Comparison of ENCODE assay signal across 27 mouse cellular contexts in genomic region chr8:109087781-109088180, GRCm38 (mm10).
DNase-seq lines count a peak whose midpoint lies in the region; ATAC-seq and TF ChIP-seq lines count a peak whose summit lies in the region.
"Had no signal": no experiment of that assay in that cellular context is flagged by ENCODE, and none has a peak within 500 bp of the region (broad histone marks: within the 10 kb centered on the region; RNA-seq: fewer than 3 reads in every experiment).

No protein-coding gene starts in this region.

- peak; percentile 47 for ATAC-seq in Patski
- no peak for ATAC-seq in midbrain, embryonic 11.5 days (ENCODE audit: low FRiP score)
- ATAC-seq: CD4-positive, CD25-positive, alpha-beta regulatory T cell, adult 4 months; forebrain, embryonic 14.5 days; forebrain, embryonic 16.5 days had no signal

- H3K9ac ChIP-seq in midbrain, embryonic 11.5 days (ENCODE audit: low read length), result no peak overlapping the region
- H3K9ac ChIP-seq: embryonic facial prominence, embryonic 12.5 days; forebrain, embryonic 12.5 days had no signal

- CTCF ChIA-PET in Patski (lab: Charles Lee), result interaction anchor here (2.1 kb wide), 1 partner anchor 8 kb away, joined by 7 read pairs; no protein-coding TSS in a partner anchor

- no peak overlapping the region for H3K4me3 ChIP-seq in embryonic fibroblast, embryonic 13.5 days (ENCODE audit: insufficient read depth, low read length)
- H3K4me3 ChIP-seq in midbrain, embryonic 11.5 days (ENCODE audit: low read depth, low read length), result no peak overlapping the region
- H3K4me3 ChIP-seq in left cerebral cortex, adult 2 months, result no peak overlapping the region
- no peak overlapping the region for H3K4me3 ChIP-seq in limb, embryonic 10.5 days
- H3K4me3 ChIP-seq: embryonic facial prominence, embryonic 10.5 days; embryonic facial prominence, embryonic 12.5 days; erythroblast, embryonic 14.5 days; forebrain, embryonic 10.5 days; forebrain, embryonic 12.5 days had no signal

- in situ Hi-C loops in Patski (cut with MboI; ENCODE audit: low pct_unique_long_range_greater_than_20kb), result no loop called here

- H3K27me3 ChIP-seq in Patski, result peaks cover 2% of the 10 kb centered on the region
- H3K27me3 ChIP-seq in midbrain, embryonic 11.5 days (ENCODE audit: control insufficient read depth, insufficient read depth, low read length), result no peaks in the 10 kb centered on the region
- no peaks in the 10 kb centered on the region for H3K27me3 ChIP-seq in limb, embryonic 10.5 days (ENCODE audit: low read depth, poor library complexity, severe bottlenecking)
- H3K27me3 ChIP-seq: CH12.LX; embryonic facial prominence, embryonic 12.5 days; forebrain, embryonic 12.5 days had no signal

- H3K9me3 ChIP-seq in midbrain, embryonic 11.5 days (ENCODE audit: control insufficient read depth, low read length), result no peaks in the 10 kb centered on the region
- H3K9me3 ChIP-seq in limb, embryonic 10.5 days (replicated peaks), result no peaks in the 10 kb centered on the region
- H3K9me3 ChIP-seq: embryonic facial prominence, embryonic 10.5 days; embryonic facial prominence, embryonic 12.5 days; forebrain, embryonic 10.5 days; forebrain, embryonic 12.5 days had no signal

- WGBS in midbrain, embryonic 11.5 days, result 59% methylated on average over 1 of the region's 1 CpGs
- WGBS in limb, embryonic 10.5 days, result 73% methylated on average over 1 of the region's 1 CpGs

- POLR2A ChIA-PET in Patski (lab: Charles Lee), result no interaction called here

- peak overlapping the region; percentile 59; the same call in 1 of the 2 replicates for H3K27ac ChIP-seq in embryonic fibroblast, embryonic 13.5 days (ENCODE audit: insufficient read depth, low read length)
- no peak overlapping the region for H3K27ac ChIP-seq in midbrain, embryonic 11.5 days (ENCODE audit: low read depth, low read length)
- no peak overlapping the region for H3K27ac ChIP-seq in left cerebral cortex, adult 2 months
- no peak overlapping the region for H3K27ac ChIP-seq in limb, embryonic 10.5 days
- H3K27ac ChIP-seq: embryonic facial prominence, embryonic 10.5 days; embryonic facial prominence, embryonic 12.5 days; forebrain, embryonic 10.5 days; forebrain, embryonic 12.5 days had no signal

- DNase-seq in 3134 (ENCODE audit: extremely low read depth, insufficient read length, low spot score), result peak; percentile 17
- DNase-seq in Muller cell, postnatal 12 days (ENCODE audit: inconsistent ontology term), result peak; percentile 60
- no peak for DNase-seq in Patski (ENCODE audit: low read depth, low spot score)
- DNase-seq in midbrain, embryonic 11.5 days (ENCODE audit: low spot score, missing footprints), result no peak
- no peak for DNase-seq in left cerebral cortex, adult 2 months (ENCODE audit: extremely low spot score in 1 of 2, low spot score in 2 of 2)
- no peak for DNase-seq in lung, postnatal 4 days
- DNase-seq in limb, embryonic 10.5 days (ENCODE audit: low spot score), result no peak
- DNase-seq: adrenal gland, adult 2 months; adrenal gland, postnatal 10 days; adrenal gland, postnatal 25 days; B cell, adult 2 months; cerebellum, adult 11-12 months; cerebellum, adult 2 months; cerebellum, adult 9-10 months; cerebellum, postnatal 10 days; cerebellum, postnatal 25 days had no signal

- no peaks in the 10 kb centered on the region for H3K4me1 ChIP-seq in embryonic fibroblast, embryonic 13.5 days (ENCODE audit: control insufficient read depth, insufficient read depth, low read length)
- no peaks in the 10 kb centered on the region for H3K4me1 ChIP-seq in midbrain, embryonic 11.5 days (ENCODE audit: control insufficient read depth, insufficient read depth, low read length)
- H3K4me1 ChIP-seq in limb, embryonic 10.5 days, result no peaks in the 10 kb centered on the region
- H3K4me1 ChIP-seq: embryonic facial prominence, embryonic 12.5 days; forebrain, embryonic 10.5 days; forebrain, embryonic 12.5 days had no signal

- H3K36me3 ChIP-seq in midbrain, embryonic 11.5 days (ENCODE audit: control insufficient read depth, insufficient read depth, low read length), result no peaks in the 10 kb centered on the region
- H3K36me3 ChIP-seq in limb, embryonic 10.5 days, result no peaks in the 10 kb centered on the region
- H3K36me3 ChIP-seq: embryonic facial prominence, embryonic 10.5 days; embryonic facial prominence, embryonic 12.5 days; forebrain, embryonic 10.5 days; forebrain, embryonic 12.5 days; G1E had no signal

- H3K4me2 ChIP-seq in midbrain, embryonic 11.5 days, result no peak overlapping the region
- H3K4me2 ChIP-seq: embryonic facial prominence, embryonic 12.5 days; forebrain, embryonic 12.5 days had no signal

- TF ChIP-seq CTCF in Patski (IDR thresholded peaks at IDR 0.05), result no peak
- TF ChIP-seq CTCF in embryonic fibroblast, embryonic 13.5 days (IDR thresholded peaks at IDR 0.05; ENCODE audit: borderline replicate concordance, insufficient read depth, low read length), result no peak
- TF ChIP-seq CTCF in left cerebral cortex, adult 2 months (IDR thresholded peaks at IDR 0.05), result no peak

- intact Hi-C loops in left cerebral cortex, adult 2 months (cut with DNase I), result no loop called here

- TF ChIP-seq POLR2A in embryonic fibroblast, embryonic 13.5 days (IDR thresholded peaks at IDR 0.05; ENCODE audit: low read depth, low read length), result no peak

Comparison
In these comparisons a context has a peak if more than half of its experiments do, and no peak if none do; other contexts are left out.
1. DNase-seq: peak in 3134 (single experiment) and Muller cell, postnatal 12 days (single experiment); none in Patski (single experiment), midbrain, embryonic 11.5 days (single experiment), left cerebral cortex, adult 2 months (0 of 2), lung, postnatal 4 days (0 of 2) and limb, embryonic 10.5 days (single experiment).